ENCODE assay signal across 9 mouse cellular contexts in the genomic region with DNA sequence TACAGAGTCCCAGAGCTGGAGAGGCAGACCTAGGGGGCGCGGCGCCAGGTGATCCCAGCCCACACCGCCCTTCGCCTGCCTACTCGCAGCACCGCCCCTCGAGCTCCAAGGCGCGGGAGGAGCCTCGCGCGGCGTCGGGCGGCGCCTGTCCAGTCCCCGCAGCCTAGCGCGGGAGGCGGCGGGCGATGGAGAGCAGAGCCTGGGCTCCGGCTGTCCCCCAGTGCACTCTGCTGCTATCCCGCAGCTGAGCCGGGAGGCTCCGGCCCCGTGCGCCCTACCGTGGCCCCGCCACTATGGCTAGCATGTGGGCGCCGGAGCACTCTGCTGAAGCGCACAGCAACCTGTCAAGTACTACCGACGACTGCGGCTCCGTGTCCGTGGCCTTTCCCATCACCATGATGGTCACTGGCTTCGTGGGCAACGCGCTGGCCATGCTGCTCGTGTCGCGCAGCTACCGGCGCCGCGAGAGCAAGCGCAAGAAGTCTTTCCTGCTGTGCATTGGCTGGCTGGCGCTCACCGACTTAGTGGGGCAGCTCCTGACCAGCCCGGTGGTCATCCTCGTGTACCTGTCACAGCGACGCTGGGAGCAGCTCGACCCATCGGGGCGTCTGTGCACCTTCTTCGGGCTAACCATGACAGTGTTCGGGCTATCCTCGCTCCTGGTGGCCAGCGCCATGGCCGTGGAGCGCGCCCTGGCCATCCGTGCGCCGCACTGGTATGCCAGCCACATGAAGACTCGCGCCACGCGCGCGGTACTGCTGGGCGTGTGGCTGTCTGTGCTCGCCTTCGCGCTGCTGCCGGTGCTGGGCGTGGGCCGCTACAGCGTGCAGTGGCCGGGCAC. TPM values are rescaled to one million over a fixed set of nuclear protein-coding genes. Genes with fewer than 3 reads are reported as not detected.
DNase-seq lines count a peak whose midpoint lies in the region; ATAC-seq lines count a peak whose summit lies in the region.
"Had no signal": no experiment of that assay in that cellular context is flagged by ENCODE, and none has a peak within 500 bp of the region (broad histone marks: within the 10 kb centered on the region; RNA-seq: fewer than 3 reads in every experiment).

A gene (plus strand): TSS at position 168 of the 841 bp plus-strand sequence.

- no peak within 1 kb of the TSS for H3K27ac ChIP-seq in forebrain, embryonic 14.5 days (ENCODE audit: low read depth, low read length)
- H3K27ac ChIP-seq in intestine, embryonic 15.5 days: no peak within 1 kb of the TSS
- H3K27ac ChIP-seq in limb, embryonic 12.5 days: no peak within 1 kb of the TSS
- no peak within 1 kb of the TSS for H3K27ac ChIP-seq in midbrain, embryonic 15.5 days

- intact Hi-C loops in gastrocnemius, postnatal 14 days (cut with DNase I; ENCODE audit: low total_unique reads): loop anchor here (5.0 kb wide), 1 partner anchor 150 kb away; no protein-coding TSS in a partner anchor

- no peaks in the 10 kb centered on the region for H3K36me3 ChIP-seq in forebrain, embryonic 14.5 days (ENCODE audit: control insufficient read depth, insufficient read depth, low read length)
- H3K36me3 ChIP-seq in intestine, embryonic 15.5 days: no peaks in the 10 kb centered on the region
- no peaks in the 10 kb centered on the region for H3K36me3 ChIP-seq in limb, embryonic 12.5 days
- H3K36me3 ChIP-seq in midbrain, embryonic 15.5 days (replicated peaks): no peaks in the 10 kb centered on the region
- H3K36me3 ChIP-seq: G1E had no signal

- H3K4me1 ChIP-seq in forebrain, embryonic 14.5 days (ENCODE audit: control insufficient read depth, insufficient read depth, low read length): peaks cover 4% of the 10 kb centered on the region
- peaks cover 11% of the 10 kb centered on the region for H3K4me1 ChIP-seq in intestine, embryonic 15.5 days (replicated peaks)
- peaks cover 13% of the 10 kb centered on the region for H3K4me1 ChIP-seq in limb, embryonic 12.5 days (replicated peaks)
- H3K4me1 ChIP-seq in midbrain, embryonic 15.5 days: peaks cover 12% of the 10 kb centered on the region

- no peaks in the 10 kb centered on the region for H3K9me3 ChIP-seq in forebrain, embryonic 14.5 days (replicated peaks; ENCODE audit: control insufficient read depth, low read length)
- H3K9me3 ChIP-seq in intestine, embryonic 15.5 days: no peaks in the 10 kb centered on the region
- H3K9me3 ChIP-seq in limb, embryonic 12.5 days: no peaks in the 10 kb centered on the region
- no peaks in the 10 kb centered on the region for H3K9me3 ChIP-seq in midbrain, embryonic 15.5 days

- H3K4me3 ChIP-seq in forebrain, embryonic 14.5 days (ENCODE audit: low read depth, low read length): peak within 1 kb of the TSS; percentile 45
- H3K4me3 ChIP-seq in intestine, embryonic 15.5 days (replicated peaks): peak within 1 kb of the TSS; percentile 53
- peak within 1 kb of the TSS; percentile 53 for H3K4me3 ChIP-seq in limb, embryonic 12.5 days (replicated peaks)
- H3K4me3 ChIP-seq in midbrain, embryonic 15.5 days: peak within 1 kb of the TSS; percentile 52

- peak; percentile 10 for DNase-seq in gastrocnemius, postnatal 14 days
- no peak for DNase-seq in gastrocnemius, adult 18-20 months (ENCODE audit: low spot score)
- peak; percentile 54 for DNase-seq in adrenal gland, postnatal 14 days
- DNase-seq in forebrain, embryonic 14.5 days (ENCODE audit: low spot score): peak; percentile 25
- peak; percentile 8 for DNase-seq in testis, postnatal 14 days (ENCODE audit: low spot score)

- peaks cover 27% of the 10 kb centered on the region for H3K27me3 ChIP-seq in forebrain, embryonic 14.5 days (replicated peaks; ENCODE audit: control insufficient read depth, insufficient read depth, low read length)
- H3K27me3 ChIP-seq in intestine, embryonic 15.5 days (replicated peaks): peaks cover 25% of the 10 kb centered on the region
- peaks cover 57% of the 10 kb centered on the region for H3K27me3 ChIP-seq in limb, embryonic 12.5 days
- peaks cover 34% of the 10 kb centered on the region for H3K27me3 ChIP-seq in midbrain, embryonic 15.5 days (replicated peaks)

- peak; percentile 72 for ATAC-seq in forebrain, embryonic 14.5 days
- peak; percentile 85 for ATAC-seq in intestine, embryonic 15.5 days
- peak; percentile 76 for ATAC-seq in limb, embryonic 12.5 days (ENCODE audit: insufficient number of reproducible peaks, insufficient read depth, low FRiP score, low TSS enrichment, low read depth)
- peak; percentile 84 for ATAC-seq in midbrain, embryonic 15.5 days (replicated peaks)

- 1% methylated on average over 75 of the region's 84 CpGs for WGBS in forebrain, embryonic 14.5 days
- under 1% methylated on average over 84 of the region's 84 CpGs for WGBS in intestine, embryonic 15.5 days
- whole genome bisulfite sequencing in limb, embryonic 12.5 days: 2% methylated on average over 84 of the region's 84 CpGs
- WGBS in midbrain, embryonic 15.5 days: under 1% methylated on average over 83 of the region's 84 CpGs

- peak within 1 kb of the TSS; percentile 40 for H3K9ac ChIP-seq in forebrain, embryonic 14.5 days (ENCODE audit: low read length)
- peak within 1 kb of the TSS; percentile 32 for H3K9ac ChIP-seq in intestine, embryonic 15.5 days
- peak within 1 kb of the TSS; percentile 42 for H3K9ac ChIP-seq in limb, embryonic 12.5 days (replicated peaks)
- H3K9ac ChIP-seq in midbrain, embryonic 15.5 days: peak within 1 kb of the TSS; percentile 43

- peak within 1 kb of the TSS; percentile 79 for H3K4me2 ChIP-seq in forebrain, embryonic 14.5 days (ENCODE audit: low read length)
- peak within 1 kb of the TSS; percentile 95 for H3K4me2 ChIP-seq in intestine, embryonic 15.5 days (replicated peaks)
- peak within 1 kb of the TSS; percentile 90 for H3K4me2 ChIP-seq in limb, embryonic 12.5 days
- peak within 1 kb of the TSS; percentile 97 for H3K4me2 ChIP-seq in midbrain, embryonic 15.5 days

RNA-seq across cellular contexts. Expression of the gene that starts here (rescaled TPM):
- under 1 TPM; 0.16 to 0.51 TPM for total RNA-seq in gastrocnemius, postnatal 14 days (2021)
- total RNA-seq in gastrocnemius, adult 18-20 months (2021): 1 to 10 TPM in 1 of 2 experiments, under 1 TPM in 1; 0.46 to 1.5 TPM
- 8.0 and 11.4 TPM in 2 replicates for total RNA-seq in adrenal gland, postnatal 14 days (2021)
- polyA plus RNA-seq in forebrain, embryonic 14.5 days (2014; fragmentation: Nextera tagmentation; extraction: Ambion mirVana): 1.8 and 3.1 TPM in 2 replicates
- polyA plus RNA-seq in intestine, embryonic 15.5 days (2015; fragmentation: Nextera tagmentation; extraction: Ambion mirVana): 13.6 and 13.9 TPM in 2 replicates
- 1.5 and 1.7 TPM in 2 replicates for polyA plus RNA-seq in limb, embryonic 12.5 days (2016; fragmentation: Nextera tagmentation; extraction: Ambion mirVana)
- 3.3 and 4.0 TPM in 2 replicates for polyA plus RNA-seq in midbrain, embryonic 15.5 days (2015; fragmentation: Nextera tagmentation; extraction: Ambion mirVana)

Comparison
In these comparisons a context has a peak if more than half of its experiments do, and no peak if none do; other contexts are left out.
1. Peak in DNase-seq in gastrocnemius, postnatal 14 days; RNA of the gene not detected or under 1 TPM.